Mouse (Mus musculus) hindbrain, embryonic 14.5 days (tissue): ENCODE results near the gene Prpf6. TPM values are rescaled to one million over a fixed set of nuclear protein-coding genes. Genes with fewer than 3 reads are reported as not detected.
A peak's percentile ranks its signal among the peaks of the same experiment; 100 is the strongest.

ENCODE experiments used
- ATAC-seq: fragments of 200-750 bp; cut with Nextera tagmentation; 2 replicates; pipeline ENCODE4 v1.8.0; 2017; ENCODE audit warnings: moderate number of reproducible peaks, mild to moderate bottlenecking, moderate TSS enrichment, moderate library complexity; ENCODE audit not compliant: low FRiP score
- DNase-seq: peaks from one replicate; pipeline ENCODE4 v3.0.0-alpha.2; 2015; ENCODE audit warnings: low spot score
- H3K27ac ChIP-seq: fragments of 300-500 bp; sonication (generic); 2 replicates; pipeline ENCODE4 v1.5.1; 2014; ENCODE audit warnings: mild to moderate bottlenecking, moderate library complexity
- H3K27me3 ChIP-seq: fragments of 300-500 bp; sonication (generic); 2 replicates; pipeline ENCODE4 v1.6.1; 2014; ENCODE audit warnings: mild to moderate bottlenecking, low read length, mixed read lengths; ENCODE audit not compliant: control insufficient read depth, insufficient read depth
- H3K36me3 ChIP-seq: fragments of 300-500 bp; sonication (generic); replicated peaks from 2 replicates; pipeline ENCODE4 v1.6.1; 2014; ENCODE audit not compliant: control insufficient read depth, insufficient read depth
- H3K4me1 ChIP-seq: fragments of 300-500 bp; sonication (generic); replicated peaks from 2 replicates; pipeline ENCODE4 v1.6.1; 2014; ENCODE audit warnings: antibody characterized with exemption, low read length, mixed read lengths; ENCODE audit not compliant: control insufficient read depth, insufficient read depth
- H3K4me2 ChIP-seq: fragments of 300-500 bp; sonication (generic); replicated peaks from 2 replicates; pipeline ENCODE4 v1.6.1; 2014; ENCODE audit warnings: mild to moderate bottlenecking, moderate library complexity
- H3K4me3 ChIP-seq: fragments of 300-500 bp; sonication (generic); replicated peaks from 2 replicates; pipeline ENCODE4 v1.5.1; 2014; ENCODE audit warnings: mild to moderate bottlenecking, low read length
- H3K9ac ChIP-seq: fragments of 300-500 bp; sonication (generic); 2 replicates; pipeline ENCODE4 v1.6.1; 2014
- H3K9me3 ChIP-seq: fragments of 300-500 bp; sonication (generic); 2 replicates; pipeline ENCODE4 v1.6.1; 2016; ENCODE audit warnings: low read length; ENCODE audit not compliant: control insufficient read depth
- WGBS: fragments of 180-500 bp; shearing (Covaris S2); extraction: QIAGEN DNeasy Blood & Tissue Kit; methylation state at CpG from one replicate; pipeline ENCODE4 v1.1.7; 2014; 5-methylcytosine and 5-hydroxymethylcytosine counted together
- polyA plus RNA-seq: library from polyadenylated mRNA; unstranded; fragments of >200 nt; fragmentation: Nextera tagmentation; extraction: Ambion mirVana; gene quantifications from 2 replicates; pipeline ENCODE4 v1.2.1, GENCODE M21; 2014

Prpf6 gene
- polyA plus RNA-seq, 1 experiment from 2014 or later: 53.9 TPM

DNA sequence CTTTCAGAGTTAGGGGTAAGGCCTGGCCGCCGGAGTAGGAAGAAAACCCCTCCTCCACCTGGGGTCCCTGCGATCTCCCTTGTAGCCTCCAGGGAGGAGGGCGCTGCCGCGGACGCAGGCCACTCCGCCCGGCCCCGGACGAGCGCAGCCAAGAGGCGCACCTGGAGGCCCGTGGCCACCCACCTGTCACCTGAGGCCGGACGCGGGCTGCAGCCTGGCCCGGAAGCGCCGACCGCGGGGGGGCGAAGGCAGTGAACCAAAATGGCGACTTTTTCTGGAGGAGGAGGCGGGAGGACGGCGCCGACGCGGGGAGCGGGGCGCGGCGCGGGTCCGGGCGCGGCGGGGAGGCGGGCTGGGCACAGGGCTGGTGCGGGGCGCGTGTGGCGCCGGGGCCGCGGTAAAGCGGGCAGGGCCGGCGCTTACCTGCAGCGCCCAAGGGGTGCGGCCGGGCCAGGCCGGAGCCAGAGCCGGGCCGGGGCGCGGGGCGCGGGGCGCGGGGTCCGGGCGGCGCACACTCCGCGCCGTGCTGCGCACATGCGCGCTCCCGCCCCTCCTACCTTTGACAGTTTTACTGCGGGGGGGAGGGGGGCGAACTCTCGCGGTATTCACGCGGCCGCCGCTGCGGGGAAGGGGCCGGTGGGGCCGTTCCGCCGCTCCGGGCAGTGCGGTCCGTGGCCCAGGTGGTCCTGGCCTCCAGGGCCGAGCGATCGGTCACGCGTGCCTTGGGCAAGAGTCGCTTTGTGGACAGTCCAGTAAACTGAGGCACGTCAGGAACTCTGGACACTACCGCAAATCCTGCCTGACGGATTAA, 768 bp downstream of the Prpf6 start, which contains the start of gene Zfp512b:
Zfp512b (minus strand) TSS at position 573 of the 811 bp plus-strand sequence.
- DNase-seq (peak; percentile 78), ATAC-seq (peak; percentile 88)
- under 1% methylated on average over 65 of the region's 97 CpGs for WGBS
- peak within 1 kb of the TSS; percentile 97 for H3K9ac ChIP-seq
- H3K9me3 ChIP-seq: no peaks in the 10 kb centered on the region
- H3K4me1 ChIP-seq: peaks cover 14% of the 10 kb centered on the region
- peak within 1 kb of the TSS; percentile 90 for H3K27ac ChIP-seq
- peak within 1 kb of the TSS; percentile 73 for H3K4me2 ChIP-seq
- H3K36me3 ChIP-seq: peaks cover 50% of the 10 kb centered on the region
- no peaks in the 10 kb centered on the region for H3K27me3 ChIP-seq
- H3K4me3 ChIP-seq: peak within 1 kb of the TSS; percentile 96

DNA sequence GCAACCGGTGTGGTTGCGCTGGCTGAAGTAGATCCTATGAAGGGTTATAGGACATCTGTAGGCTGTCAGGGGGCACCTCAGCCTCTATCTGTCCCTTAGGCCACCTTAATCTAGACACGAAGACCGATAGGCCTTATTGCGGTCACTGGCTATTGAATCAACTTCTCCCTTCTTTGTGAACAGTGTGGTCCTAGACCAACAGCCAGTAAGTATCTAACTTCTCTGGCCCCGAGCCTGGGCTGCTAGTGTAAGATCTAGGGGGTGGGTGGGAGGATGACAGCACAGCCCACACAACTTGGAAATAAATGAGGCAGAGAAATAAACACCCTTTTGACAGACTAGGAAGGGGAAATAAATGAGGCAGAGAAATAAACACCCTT, 1.4 kb downstream of the Prpf6 start:
- Histone ChIP-seq H3K4me1 (peaks cover 20% of the 10 kb centered on the region), H3K9me3 (no peaks in the 10 kb centered on the region), H3K4me3 (peak overlapping the region; percentile 96), H3K27me3 (no peaks in the 10 kb centered on the region), H3K36me3 (peaks cover 44% of the 10 kb centered on the region), H3K4me2 (peak overlapping the region; percentile 73), H3K27ac (peak overlapping the region; percentile 90), H3K9ac (peak overlapping the region; percentile 97)
- 4% methylated on average over 6 of the region's 6 CpGs for WGBS
- peak; percentile 18 for ATAC-seq
- DNase-seq: peak; percentile 47

GRCm38 (mm10) chr2:181593937-181594336, 2.3 kb downstream of the Prpf6 start:
- Histone ChIP-seq H3K9ac (no peak overlapping the region), H3K27me3 (no peaks in the 10 kb centered on the region), H3K4me1 (peaks cover 24% of the 10 kb centered on the region), H3K4me2 (no peak overlapping the region), H3K27ac (no peak overlapping the region), H3K4me3 (no peak overlapping the region), H3K9me3 (no peaks in the 10 kb centered on the region), H3K36me3 (peaks cover 35% of the 10 kb centered on the region)
- ATAC-seq (no peak), DNase-seq (no peak)

DNA sequence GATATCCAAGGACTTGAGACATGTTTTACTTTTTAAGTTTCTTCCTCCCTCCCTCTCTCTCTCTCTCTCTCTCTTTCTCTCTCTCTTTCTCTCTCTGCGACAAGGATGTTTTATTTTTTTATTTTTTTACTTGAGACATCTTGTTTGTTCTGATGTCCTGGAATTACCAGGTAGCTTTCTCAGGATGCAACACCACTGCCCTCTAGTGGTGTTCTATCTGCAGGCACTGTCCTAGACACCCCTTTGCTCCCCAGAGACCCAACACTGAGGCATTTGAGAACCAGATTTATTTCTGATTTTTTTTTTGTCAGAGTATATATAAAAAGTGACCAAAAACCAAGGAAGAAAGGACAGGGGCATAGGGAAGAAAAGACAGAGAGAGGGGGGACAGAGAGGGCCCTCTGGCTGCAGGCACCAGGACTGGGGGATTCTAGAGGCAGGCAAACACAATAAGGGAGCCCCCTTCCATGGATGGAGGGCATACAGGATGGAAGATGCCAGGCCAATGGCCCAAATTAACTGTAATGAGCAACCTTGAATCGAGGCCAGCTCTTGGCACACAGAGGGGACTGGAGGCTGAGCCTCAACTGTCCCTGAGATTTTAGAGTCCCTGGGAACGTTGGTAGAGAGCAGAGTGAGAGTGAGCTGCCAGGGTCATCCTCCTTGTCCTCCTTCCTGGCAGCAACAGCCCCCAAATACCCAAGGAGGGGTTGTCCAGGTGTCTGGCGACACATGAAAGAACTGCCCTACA, 3.5 kb downstream of the Prpf6 start:
- Histone ChIP-seq H3K27me3 (no peaks in the 10 kb centered on the region), H3K27ac (no peak overlapping the region), H3K4me1 (peaks cover 33% of the 10 kb centered on the region), H3K9me3 (no peaks in the 10 kb centered on the region), H3K9ac (no peak overlapping the region), H3K36me3 (peaks cover 23% of the 10 kb centered on the region), H3K4me3 (no peak overlapping the region), H3K4me2 (no peak overlapping the region)
- WGBS: 73% methylated on average over 4 of the region's 4 CpGs
- DNase-seq (peak; percentile 70), ATAC-seq (no peak)

GRCm38 (mm10) chr2:181596221-181596960, 4.7 kb downstream of the Prpf6 start:
- no peak overlapping the region for H3K4me3 ChIP-seq
- WGBS: 55% methylated on average over 6 of the region's 6 CpGs
- DNase-seq: no peak
- H3K27me3 ChIP-seq: no peaks in the 10 kb centered on the region
- H3K9ac ChIP-seq: no peak overlapping the region
- no peak overlapping the region for H3K4me2 ChIP-seq
- peaks cover 17% of the 10 kb centered on the region for H3K36me3 ChIP-seq
- no peak for ATAC-seq
- H3K9me3 ChIP-seq: no peaks in the 10 kb centered on the region
- peaks cover 32% of the 10 kb centered on the region for H3K4me1 ChIP-seq
- no peak overlapping the region for H3K27ac ChIP-seq

DNA sequence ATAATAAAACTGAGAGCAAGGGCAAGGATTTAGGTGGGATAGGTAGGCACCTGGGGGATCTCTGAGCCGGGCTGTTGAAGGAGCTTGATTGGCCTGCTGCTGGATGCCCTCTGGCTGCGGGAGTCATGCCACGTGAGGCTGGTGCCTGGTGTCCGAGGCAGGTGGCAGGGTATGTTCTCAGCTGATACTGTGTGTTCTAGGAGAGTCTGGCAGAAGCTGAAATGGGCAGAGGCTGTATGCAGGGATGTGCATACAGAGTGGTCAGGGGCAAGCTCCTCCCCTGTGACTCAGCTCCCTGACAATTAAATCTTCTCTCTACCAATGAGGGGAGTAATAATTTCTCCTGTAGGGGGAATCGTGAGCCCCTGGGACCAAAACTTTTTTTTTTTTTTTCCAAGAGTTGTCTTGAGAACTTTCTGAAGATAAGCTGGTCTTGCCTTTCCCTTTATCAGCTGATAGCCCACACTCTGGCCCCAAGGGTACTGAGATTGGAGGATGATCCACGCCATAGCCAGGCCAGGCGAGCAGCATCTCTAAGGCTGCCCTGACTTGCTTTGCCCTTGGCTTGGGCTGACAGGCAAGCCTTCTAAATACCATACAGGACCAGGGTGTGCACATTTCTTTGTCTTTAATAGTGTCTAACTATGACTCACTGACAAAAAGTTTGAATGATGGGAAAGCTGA, 5.9 kb downstream of the Prpf6 start:
- peaks cover 39% of the 10 kb centered on the region for H3K4me1 ChIP-seq
- H3K36me3 ChIP-seq: peaks cover 17% of the 10 kb centered on the region
- H3K27ac ChIP-seq: no peak overlapping the region
- DNase-seq (no peak), ATAC-seq (no peak)
- no peak overlapping the region for H3K9ac ChIP-seq
- H3K4me2 ChIP-seq: peak overlapping the region; percentile 73
- peak overlapping the region; percentile 81 for H3K4me3 ChIP-seq
- no peaks in the 10 kb centered on the region for H3K9me3 ChIP-seq
- WGBS: 75% methylated on average over 7 of the region's 7 CpGs
- H3K27me3 ChIP-seq: no peaks in the 10 kb centered on the region

GRCm38 (mm10) chr2:181598454-181599351, 7.0 kb downstream of the Prpf6 start, which contains the start of gene Samd10:
TSS of gene Samd10 (minus strand) at chr2:181599212.
- WGBS: 2% methylated on average over 69 of the region's 71 CpGs
- Histone ChIP-seq H3K4me1 (peaks cover 42% of the 10 kb centered on the region), H3K4me3 (peak within 1 kb of the TSS; percentile 81), H3K9ac (peak within 1 kb of the TSS; percentile 91), H3K27me3 (no peaks in the 10 kb centered on the region), H3K9me3 (no peaks in the 10 kb centered on the region), H3K4me2 (peak within 1 kb of the TSS; percentile 73), H3K36me3 (peaks cover 17% of the 10 kb centered on the region), H3K27ac (peak within 1 kb of the TSS; percentile 94)
- ATAC-seq (peak; percentile 61), DNase-seq (peak; percentile 65)

GRCm38 (mm10) chr2:181600226-181600758, 8.6 kb downstream of the Prpf6 start:
- Histone ChIP-seq H3K36me3 (peaks cover 15% of the 10 kb centered on the region), H3K4me3 (peak overlapping the region; percentile 80), H3K4me2 (peak overlapping the region; percentile 85), H3K27me3 (no peaks in the 10 kb centered on the region), H3K4me1 (peaks cover 42% of the 10 kb centered on the region), H3K27ac (peak overlapping the region; percentile 88), H3K9ac (peak overlapping the region; percentile 89), H3K9me3 (no peaks in the 10 kb centered on the region)
- ATAC-seq (no peak), DNase-seq (no peak)
- WGBS: 74% methylated on average over 6 of the region's 6 CpGs
